Mouse (Mus musculus): ENCODE measurements around the gene Cacnb4.

Cacnb4 gene

DNA sequence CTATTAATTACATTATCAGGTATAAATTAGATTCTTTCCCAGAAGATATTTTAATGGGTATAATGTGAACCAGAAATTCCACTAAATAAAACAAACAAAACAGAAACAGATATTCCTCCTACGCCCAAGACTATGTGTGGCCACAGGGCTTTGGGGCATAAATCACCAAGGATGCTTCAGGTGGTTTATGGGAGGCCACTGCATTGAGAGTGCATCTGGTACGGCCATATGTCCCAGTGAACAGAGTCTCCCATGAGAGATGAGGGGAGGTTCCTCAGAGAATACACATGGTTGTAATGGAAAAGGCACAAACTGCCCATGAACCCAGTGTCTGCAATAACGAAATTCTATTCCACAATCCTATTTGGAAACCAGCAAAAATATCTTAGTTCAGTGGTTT is 160.1 kb downstream of the Cacnb4 start:
- no peak for DNase-seq

DNA sequence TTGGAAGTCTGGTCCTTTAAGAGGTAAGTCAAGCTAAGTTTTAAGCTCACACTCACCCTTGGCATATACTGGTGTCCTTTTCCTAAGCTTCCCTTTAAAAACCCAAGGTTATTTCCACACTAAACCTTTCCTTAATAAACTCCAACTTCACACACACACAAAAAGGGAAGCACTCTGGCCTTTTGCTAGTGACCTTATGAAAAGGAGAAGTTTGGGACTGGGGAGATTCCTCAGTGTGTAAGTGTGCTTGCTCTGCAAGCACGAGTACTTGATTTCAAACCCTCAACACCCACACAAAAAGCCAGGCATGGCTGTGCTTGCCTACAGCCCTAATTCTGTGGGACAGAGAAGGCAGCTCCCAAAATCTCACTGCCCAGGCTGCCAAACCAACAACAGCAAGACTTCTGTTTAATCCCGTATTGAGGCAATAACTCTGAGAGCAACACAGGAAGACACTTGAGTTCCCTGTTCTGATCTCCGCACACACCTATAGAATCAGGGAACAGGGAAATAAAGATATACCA is 163.7 kb downstream of the Cacnb4 start:
- DNase-seq: no peak

DNA sequence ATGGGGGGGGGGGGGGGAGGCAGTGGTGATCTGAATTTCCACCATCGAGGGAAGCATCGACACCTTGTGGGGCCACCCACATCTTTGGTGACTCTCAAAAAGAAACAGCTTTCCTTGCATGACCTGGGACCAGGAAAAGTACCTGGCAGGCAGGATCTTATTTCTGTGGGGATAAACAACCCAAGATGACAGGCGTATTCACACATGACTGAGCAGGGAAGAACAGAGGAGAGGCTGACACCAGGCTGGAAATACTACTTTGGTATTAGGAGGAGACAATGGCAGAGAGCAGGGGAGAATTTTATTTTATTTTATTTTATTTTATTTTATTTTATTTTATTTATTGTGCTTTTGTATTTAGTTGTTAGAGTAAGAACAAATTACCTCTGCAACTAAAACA is 164.4 kb downstream of the Cacnb4 start:
- no peak for DNase-seq

DNA sequence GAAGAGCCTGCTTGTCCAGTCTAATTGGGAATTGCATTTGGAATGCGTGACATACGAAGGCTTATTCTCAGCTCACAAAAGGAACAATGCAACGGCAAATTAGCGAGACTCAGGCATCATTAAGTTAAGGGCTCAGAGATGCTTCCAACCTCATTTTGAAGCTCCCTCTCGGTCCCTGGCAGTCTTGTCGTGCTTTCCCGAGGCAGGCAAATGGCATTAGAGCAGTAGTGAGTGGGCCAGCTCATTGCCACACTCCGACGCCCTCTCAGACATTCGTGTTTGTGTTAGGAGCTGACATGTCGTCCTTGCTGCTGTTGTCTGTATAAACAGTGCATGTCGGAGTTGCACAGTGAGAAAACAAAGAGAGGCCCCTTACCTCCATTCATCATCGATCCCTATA is 164.8 kb downstream of the Cacnb4 start:
- DNase-seq: no peak

DNA sequence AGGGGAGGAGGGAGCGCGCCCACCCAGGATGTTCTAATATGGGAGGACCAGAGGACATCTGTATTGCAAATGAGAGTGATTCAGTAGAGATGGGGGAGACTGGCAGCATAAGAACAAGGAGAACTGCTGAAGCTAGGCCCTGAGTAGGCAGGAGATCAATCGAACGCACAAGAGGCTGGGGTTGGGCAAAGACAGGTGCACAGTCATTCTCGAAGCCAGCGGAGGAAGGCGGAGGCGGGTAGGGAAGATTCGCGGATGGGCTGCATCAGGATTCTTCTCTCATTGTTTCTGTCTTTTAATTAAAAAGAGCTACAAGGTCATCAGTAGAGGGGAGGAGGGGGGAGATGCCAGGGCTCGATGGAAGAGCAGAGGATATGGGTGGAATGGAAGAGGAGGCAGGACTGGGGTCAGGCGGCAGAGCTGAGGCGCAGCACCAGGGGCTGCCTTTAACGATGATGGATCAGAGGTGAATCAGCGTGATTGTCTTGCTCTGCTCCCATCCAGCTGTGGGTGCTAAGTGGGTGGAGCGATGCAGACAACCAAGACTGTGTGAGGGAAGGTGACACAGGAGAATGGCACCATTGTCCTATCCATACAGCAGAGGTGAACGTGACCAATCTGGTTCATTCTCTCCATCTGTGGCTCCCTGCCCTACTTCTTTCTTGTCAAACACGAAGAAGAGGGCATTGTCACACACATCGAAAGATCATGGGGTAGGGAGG is 166.7 kb downstream of the Cacnb4 start:
- DNase-seq: no peak

DNA sequence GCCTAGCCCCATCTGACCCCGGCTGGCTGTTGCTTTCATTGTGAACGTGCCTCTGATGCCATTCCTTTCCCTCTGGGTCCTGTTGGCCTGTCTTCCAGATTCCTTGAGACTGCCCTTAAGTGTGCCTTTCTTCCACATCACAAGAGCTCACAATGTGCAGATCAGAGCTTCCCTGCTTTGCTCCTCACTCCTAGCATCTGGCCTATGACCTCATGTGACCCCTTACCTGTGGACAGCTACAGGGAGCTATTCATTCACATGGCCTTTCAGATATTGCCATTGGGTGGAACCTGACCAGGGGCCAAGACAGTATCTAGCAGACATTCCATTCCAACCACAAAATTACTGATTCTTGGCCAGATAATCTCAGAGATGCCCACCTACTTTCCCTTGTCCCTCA is 171.5 kb downstream of the Cacnb4 start:
- DNase-seq: no peak

DNA sequence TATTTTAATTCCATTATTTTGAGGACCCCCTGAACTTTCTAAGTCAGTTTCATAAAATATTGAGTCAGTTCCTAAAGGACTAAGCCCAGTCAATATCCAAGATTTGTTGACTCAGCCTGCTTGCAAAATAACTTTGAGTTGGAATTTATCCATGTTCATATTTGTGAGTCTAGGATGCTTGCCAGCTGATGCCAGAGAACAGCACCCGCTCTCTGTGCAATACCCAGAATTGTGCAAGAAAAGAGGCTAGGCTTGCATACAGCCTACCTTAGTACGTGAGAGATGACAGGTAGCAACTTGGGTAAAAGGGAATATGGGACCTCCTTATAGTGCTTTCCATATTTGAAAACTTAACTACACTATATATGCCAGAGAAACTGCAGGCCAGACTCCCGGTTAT is 171.9 kb downstream of the Cacnb4 start:
- DNase-seq: no peak

DNA sequence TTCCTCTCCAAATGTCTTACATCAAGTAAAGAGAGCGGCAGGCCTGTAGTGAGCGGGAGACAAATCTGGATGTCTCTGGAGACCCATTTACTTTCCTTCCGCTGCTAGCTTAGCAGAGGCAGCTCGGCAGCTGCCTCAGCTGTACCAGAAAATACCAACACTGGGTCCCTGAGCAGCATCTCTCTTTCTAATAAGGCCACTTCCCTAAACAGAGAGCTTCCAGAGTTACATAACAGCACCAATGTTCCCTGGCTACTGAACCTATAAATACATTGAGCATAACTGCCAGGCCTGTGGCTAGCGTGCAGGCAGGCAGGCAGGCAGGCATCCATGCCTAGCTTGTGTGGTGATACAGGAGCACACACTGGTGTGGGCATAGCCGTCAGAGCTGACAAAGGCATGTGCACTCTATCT is 176.8 kb downstream of the Cacnb4 start:
- DNase-seq: no peak

DNA sequence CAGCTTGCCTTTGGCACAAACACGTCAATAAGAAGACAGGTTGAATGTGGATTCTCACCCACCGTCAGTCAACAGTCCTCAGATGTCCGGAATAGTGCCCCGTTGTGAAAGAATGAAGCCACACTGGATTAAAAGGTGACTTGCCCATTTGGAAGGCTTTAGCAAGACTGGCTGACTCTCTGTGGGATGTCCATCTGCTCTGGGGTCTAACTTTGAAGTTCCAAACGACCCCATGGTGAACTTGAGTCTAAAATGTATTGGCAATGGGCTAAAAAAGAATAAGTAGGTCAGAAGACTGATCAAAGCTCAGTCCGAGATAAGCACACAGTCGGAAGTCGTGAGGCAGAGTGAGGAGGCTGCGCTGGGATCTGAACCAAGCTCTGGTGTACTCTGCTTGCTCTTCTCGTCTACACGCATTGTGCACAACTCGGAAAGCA is 177.5 kb downstream of the Cacnb4 start:
- DNase-seq: no peak

DNA sequence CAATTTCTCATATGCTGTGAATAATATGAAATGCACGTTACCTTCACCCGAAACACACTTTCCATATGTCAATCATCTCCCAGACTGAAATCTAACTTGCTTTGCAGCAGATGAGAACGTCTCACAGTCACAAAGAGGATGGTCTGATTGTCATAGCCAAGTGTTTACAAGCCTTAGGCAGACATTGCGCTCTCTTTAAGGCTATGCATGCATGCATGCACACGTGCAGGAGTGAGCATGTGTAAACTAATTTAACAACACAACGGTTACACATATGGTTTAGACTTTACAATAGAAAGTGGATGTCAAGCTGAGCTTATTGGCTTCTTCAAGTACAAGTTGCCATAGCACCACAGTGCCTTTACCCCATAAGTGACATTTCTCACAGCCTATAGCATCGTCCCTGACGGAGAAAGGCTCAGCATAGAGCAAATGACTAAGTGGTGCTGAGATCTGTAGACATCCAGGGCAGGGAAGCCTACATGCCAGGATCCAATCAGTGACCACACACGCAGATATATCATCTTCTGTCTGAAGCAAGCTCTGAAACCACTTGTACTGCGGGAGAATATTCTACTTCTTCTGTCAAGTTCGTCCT is 181.4 kb downstream of the Cacnb4 start:
- no peak for DNase-seq

DNA sequence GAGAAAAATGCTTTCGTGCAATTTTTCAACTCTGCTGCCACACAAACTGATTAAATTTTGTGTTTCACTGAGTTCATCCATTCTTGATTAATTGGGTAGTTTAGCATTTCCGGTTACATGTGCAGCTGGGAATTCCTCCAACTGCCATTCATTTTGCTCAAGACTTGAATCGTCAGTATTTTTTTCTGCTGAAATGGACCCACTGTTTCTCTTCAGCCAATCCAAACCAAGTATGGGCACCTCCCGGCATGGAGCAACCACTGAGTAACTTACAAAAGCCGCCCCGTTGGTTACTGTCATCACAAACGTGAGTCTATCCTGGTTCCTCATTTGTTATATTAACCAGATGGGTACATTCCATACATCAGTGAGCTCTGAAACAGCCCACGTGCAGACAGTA is 182.4 kb downstream of the Cacnb4 start:
- DNase-seq: no peak

DNA sequence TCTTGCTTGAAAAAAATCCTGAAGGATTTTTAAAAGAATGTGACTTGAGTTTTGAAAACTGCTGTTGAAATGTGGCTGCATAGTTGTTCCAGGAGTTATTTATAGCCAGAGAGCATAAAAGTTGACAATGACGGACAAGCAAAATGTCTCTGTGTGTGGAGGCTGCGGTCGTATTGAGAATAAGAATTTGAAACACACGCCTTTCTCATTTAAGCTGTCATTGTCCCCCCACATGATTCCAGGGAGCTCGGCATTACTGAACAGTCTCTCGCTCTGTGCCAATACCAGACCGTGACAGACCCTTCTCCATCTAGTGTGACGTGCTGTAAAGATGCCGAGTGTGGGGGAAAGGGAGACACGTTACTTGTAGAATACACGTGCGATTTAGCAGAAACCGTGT is 183.8 kb downstream of the Cacnb4 start:
- no peak for DNase-seq

DNA sequence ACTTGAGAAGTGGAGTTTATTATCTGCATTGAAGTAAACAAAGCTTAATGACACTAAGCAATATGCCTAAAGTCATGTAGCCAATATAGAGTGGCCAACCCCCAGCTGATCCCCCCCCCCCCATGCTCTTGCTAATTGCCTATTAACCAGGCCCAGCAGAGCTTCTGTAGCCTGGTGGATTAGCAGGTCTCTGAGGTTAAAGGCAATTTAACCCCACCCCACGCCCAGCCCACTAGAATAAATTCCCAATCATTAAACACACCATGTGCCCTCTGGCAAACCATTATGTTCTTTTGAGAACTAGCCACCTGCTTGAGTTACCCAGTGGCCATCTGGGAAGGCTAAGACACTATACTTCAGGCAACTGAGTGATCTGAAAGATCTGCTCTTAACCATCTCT is 186.8 kb downstream of the Cacnb4 start:
- DNase-seq: no peak

DNA sequence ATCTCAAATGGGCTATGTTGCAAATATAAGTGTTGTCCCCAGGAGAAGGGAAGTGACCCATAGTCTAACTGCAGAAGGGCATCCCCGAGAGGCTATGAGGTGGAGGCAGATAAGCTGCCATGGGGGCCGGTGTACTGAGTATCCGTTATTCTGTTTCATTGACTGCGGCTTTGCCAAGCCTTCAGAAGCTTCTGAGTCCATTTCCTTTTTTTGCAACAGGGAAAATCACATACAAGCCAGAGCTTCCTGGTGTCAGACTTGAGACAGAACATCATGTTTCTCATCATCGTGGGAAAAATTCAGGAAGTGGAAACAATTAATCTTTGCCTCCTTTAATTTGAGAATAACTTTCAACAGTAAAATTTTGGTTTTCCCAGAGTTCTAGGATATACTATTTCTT is 193.1 kb downstream of the Cacnb4 start:
- no peak for DNase-seq

DNA sequence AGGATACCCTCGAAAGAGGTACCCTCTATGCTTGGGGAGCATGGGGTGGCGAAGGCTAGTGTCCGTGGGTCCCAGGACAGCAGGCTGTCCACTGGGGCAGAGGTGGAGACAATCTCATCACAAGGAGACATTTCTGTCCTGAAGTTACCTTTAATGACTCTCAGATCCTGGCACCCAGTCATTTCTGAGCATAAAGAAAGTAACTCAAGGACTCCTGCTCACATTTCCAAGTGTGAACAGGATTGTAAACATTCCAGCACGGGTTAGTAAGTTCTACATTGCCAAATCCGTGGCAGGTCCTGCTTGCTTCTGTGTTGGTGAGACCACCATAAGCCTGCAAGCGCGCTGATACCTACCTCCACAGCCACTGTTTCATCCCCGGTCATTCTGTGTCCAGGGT is 196.2 kb downstream of the Cacnb4 start:
- no peak for DNase-seq

DNA sequence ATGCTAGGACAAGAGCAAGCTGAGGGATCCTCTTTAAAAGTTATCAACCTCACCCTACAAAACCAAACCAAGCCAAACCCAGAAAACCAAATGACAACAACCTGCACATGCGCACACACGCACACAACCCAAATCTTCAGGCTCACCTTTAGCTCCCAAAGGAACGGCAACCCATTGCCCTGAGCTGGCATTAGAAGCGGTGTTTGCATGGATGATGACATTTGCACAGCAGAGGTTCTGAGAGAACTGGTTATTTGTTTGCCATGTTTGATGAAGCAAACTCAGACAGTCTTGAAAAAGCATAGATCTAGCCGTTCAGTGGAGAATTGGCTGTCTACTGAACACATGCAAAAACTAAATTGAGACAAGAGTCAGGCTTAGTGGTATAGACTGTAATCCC is 198.1 kb downstream of the Cacnb4 start:
- DNase-seq: no peak

DNA sequence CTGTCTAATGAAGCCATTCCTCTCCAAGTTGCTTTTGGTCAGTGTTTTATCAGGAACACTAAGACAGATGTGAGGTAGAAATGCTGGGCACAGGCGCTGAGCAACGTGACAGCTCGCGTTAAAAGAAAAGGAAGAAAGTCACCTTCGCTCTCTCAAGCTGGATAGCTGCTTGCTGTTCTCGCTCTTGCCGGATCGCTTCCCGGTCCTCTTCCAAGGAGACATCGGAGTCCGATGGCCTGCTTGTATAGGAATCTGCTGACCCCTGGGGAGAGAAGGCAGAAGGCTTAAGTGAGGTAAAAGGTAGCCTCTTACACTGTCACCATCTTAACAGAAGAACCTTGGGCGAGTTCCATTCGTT is 199.1 kb downstream of the Cacnb4 start:
- no peak for DNase-seq

DNA sequence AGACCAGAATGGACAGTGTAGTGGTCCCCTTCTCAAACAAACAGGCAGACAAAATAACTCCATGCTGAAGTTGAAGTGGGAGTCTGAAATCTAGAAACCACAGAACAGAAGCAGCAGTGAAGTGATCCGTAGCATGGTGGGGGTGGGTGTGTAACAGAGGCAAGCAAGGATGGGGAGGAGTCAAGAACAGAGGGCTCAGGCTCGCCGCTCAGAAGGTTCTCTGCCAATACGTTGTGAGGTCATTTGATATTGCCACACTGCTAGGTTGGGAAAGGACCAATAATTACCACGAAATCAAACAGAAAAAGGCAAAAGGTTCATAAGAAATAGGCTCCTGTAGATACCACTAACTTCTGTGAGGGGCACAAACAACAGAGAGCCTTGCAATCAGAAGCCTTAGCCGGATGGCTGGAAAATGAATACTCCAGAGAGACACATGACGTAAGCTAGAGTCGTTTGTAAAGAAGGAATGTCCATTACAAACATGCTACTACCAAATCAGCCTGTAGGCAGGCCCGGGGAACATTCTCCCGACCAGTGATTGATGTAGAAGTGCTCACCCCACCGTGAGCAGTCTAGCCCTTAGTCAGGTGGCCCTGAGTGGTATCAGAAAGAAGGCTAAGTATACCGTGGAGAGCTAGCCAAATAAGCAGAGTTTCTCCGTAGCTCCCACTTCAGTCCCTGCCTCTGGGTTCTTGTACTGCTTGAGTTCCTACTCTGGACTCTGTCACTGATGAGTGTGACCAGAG is 199.7 kb downstream of the Cacnb4 start:
- DNase-seq: no peak

DNA sequence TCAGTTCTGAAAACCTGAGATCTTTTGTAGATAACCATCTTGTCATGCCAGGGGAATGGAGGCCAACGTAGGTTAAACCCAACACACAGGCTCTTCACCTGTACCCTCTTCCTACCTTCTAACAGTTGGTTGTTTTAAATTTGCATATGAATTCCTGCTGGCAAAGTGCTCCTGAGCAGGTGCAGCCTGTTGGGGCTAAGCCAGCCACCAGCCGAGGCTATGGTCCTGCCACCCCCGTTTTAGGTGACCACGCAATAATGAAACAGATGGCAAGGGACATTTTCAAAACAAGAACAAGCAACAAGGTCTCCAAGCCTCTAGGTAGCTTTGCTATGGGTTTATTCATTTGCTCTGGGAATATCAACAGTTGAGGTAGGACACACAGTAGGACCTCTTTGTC is 200.8 kb downstream of the Cacnb4 start:
- DNase-seq: no peak

DNA sequence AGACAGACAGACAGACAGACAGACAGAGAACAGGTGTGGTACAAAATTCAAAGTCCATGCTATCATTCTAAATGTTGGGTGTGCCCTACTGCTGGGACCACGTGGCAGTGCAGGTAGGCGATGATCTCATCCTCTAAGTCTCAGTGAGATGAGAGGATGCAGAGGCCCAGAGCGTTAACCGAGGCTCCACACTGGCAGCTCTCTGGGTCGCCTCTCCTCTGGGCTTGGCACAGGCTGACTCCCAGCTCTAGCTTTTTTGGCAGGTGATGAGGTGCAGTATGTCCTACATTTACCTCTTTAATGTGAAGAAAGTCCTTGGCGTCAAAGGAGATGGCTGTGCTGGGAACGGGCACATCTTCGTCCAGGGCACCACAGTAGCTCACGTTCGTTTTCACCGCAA is 202.1 kb downstream of the Cacnb4 start:
- no peak for DNase-seq

DNA sequence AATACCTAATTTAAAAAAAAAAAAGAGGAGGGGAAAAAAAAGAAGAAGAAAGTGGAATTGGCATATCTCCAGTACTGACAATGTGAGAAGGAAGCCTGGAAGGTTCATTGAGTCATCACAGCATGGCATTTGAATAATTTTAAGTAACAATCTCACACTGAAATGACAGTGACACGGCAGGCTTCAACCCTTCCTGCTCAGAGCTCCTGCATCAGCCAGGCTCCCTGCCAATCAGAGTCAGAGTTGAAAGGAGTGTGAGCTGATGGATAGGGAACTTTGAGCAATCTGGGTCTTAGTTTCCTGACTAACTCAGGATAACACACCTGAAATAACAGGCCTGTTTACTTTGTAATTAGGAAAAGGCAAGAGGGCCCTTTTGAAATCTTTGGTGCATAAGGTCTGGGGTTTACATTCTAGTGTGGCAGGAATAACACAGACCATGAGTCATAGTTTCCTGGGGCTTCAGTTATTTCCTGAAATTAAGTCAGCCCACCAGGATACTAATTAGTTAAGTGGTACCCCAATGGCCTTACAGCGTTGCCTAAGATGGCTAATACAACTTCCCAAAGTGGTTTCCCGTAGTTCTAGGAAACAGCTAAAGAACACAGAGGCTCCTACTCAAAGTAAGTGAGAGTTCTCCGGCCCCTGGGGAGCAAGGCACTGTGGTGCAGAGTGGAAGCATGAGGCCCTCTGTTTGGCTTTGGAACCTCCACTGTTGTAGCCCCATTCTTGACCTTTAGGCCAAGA is 204.9 kb downstream of the Cacnb4 start:
- no peak for DNase-seq

DNA sequence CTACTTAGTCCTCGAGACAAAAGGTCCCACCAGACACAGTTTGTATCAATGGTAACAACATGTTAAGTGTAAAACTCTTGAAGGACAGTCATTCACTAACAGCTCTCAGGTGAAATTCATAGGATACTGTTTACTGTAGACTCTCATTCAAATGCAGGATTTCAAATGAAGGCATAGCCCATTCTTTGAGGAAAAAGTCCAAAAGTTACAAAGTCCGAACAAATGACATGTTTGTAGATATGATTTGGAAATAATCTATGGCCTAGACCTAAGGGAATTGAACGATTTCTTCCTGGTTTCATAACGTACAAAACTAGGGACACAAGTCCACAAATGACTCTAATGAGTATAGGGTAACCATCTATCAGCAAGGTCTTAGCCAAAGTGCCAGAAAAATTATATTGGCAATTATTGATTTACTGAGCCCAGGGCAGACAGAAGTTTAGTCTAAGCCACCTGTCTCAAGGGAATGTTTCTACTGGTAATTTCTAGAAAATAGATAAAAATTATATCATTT is 206.5 kb downstream of the Cacnb4 start:
- no peak for DNase-seq

DNA sequence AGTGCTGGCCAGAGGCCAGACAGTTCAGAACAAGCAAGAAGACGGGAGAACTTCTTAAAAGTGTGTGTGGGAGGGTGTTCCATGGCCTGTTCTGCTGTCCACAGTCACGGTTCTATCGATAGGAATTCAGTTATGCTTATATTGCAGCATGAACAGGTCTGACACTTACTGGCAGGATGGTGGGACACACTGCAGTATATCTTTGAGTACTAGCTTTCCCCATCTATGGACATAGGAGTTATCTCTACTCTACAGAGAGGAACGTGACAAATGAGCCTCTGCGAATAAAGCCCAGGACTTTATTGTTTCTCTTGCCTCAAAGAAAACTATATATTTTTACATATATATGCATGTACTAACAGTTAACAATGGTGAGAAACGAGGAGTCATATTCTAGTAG is 209.0 kb downstream of the Cacnb4 start:
- no peak for DNase-seq

All from thymus, postnatal 4 days (tissue).